Mouse (Mus musculus): ENCODE results near the gene Olfr517. TPM values are rescaled to one million over a fixed set of nuclear protein-coding genes. Genes with fewer than 3 reads are reported as not detected.

Olfr517 gene
- not detected in 2 replicates for polyA plus RNA-seq (2016; fragmentation: Nextera tagmentation; extraction: Ambion mirVana)

- H3K36me3 ChIP-seq = no peaks in the 10 kb centered on the region
- H3K4me3 ChIP-seq = no peak within 1 kb of the TSS
- H3K4me1 ChIP-seq = no peaks in the 10 kb centered on the region
- no peak for ATAC-seq (ENCODE audit: low FRiP score, low read depth)
- no peaks in the 10 kb centered on the region for H3K27me3 ChIP-seq (replicated peaks)
- H3K4me2 ChIP-seq (replicated peaks) = no peak within 1 kb of the TSS
- no peak within 1 kb of the TSS for H3K9ac ChIP-seq
- no peaks in the 10 kb centered on the region for H3K9me3 ChIP-seq
- no peak within 1 kb of the TSS for H3K27ac ChIP-seq
- 85% methylated on average over 2 of the region's 2 CpGs for WGBS
Observed at GRCm38 (mm10) chr7:108872279-108872678, at the start of gene Olfr517. Olfr517 (minus strand) TSS chr7:108872379.

- Histone ChIP-seq H3K9me3 (no peaks in the 10 kb centered on the region), H3K4me3 (no peak overlapping the region), H3K4me2 (replicated peaks) (no peak overlapping the region), H3K36me3 (no peaks in the 10 kb centered on the region), H3K9ac (no peak overlapping the region), H3K27me3 (replicated peaks) (no peaks in the 10 kb centered on the region), H3K27ac (no peak overlapping the region), H3K4me1 (no peaks in the 10 kb centered on the region)
- ATAC-seq (ENCODE audit: low FRiP score, low read depth) = no peak
- WGBS = 86% methylated on average over 2 of the region's 2 CpGs
Observed at GRCm38 (mm10) chr7:108903969-108904368, 31.8 kb upstream of the Olfr517 start.

- H3K36me3 ChIP-seq = no peaks in the 10 kb centered on the region
- no peak for ATAC-seq (ENCODE audit: low FRiP score, low read depth)
- no peaks in the 10 kb centered on the region for H3K9me3 ChIP-seq
- no peaks in the 10 kb centered on the region for H3K4me1 ChIP-seq
- 89% methylated on average over 5 of the region's 5 CpGs for WGBS
- H3K4me2 ChIP-seq (replicated peaks) = no peak within 1 kb of the TSS
- no peak within 1 kb of the TSS for H3K27ac ChIP-seq
- H3K27me3 ChIP-seq (replicated peaks) = no peaks in the 10 kb centered on the region
- H3K9ac ChIP-seq = no peak within 1 kb of the TSS
- no peak within 1 kb of the TSS for H3K4me3 ChIP-seq
Observed at GRCm38 (mm10) chr7:108894320-108894719, 22.1 kb upstream of the Olfr517 start, which contains the start of gene Olfr519. Olfr519 (minus strand) TSS chr7:108894420.

- H3K4me3 ChIP-seq = no peak within 1 kb of the TSS
- 78% methylated on average over 4 of the region's 4 CpGs for WGBS
- H3K4me2 ChIP-seq (replicated peaks) = no peak within 1 kb of the TSS
- no peak within 1 kb of the TSS for H3K9ac ChIP-seq
- H3K27ac ChIP-seq = no peak within 1 kb of the TSS
- H3K36me3 ChIP-seq = no peaks in the 10 kb centered on the region
- H3K9me3 ChIP-seq = no peaks in the 10 kb centered on the region
- no peak for ATAC-seq (ENCODE audit: low FRiP score, low read depth)
- H3K27me3 ChIP-seq (replicated peaks) = no peaks in the 10 kb centered on the region
- no peaks in the 10 kb centered on the region for H3K4me1 ChIP-seq
Observed at GRCm38 (mm10) chr7:108884906-108885305, 12.7 kb upstream of the Olfr517 start, which contains the start of gene Olfr518. Olfr518 (minus strand) TSS chr7:108885006.

- no peak within 1 kb of the TSS for H3K4me2 ChIP-seq (replicated peaks)
- no peaks in the 10 kb centered on the region for H3K9me3 ChIP-seq
- H3K4me3 ChIP-seq = no peak within 1 kb of the TSS
- 88% methylated on average over 2 of the region's 2 CpGs for WGBS
- no peak within 1 kb of the TSS for H3K9ac ChIP-seq
- H3K27ac ChIP-seq = no peak within 1 kb of the TSS
- H3K27me3 ChIP-seq (replicated peaks) = no peaks in the 10 kb centered on the region
- H3K4me1 ChIP-seq = no peaks in the 10 kb centered on the region
- H3K36me3 ChIP-seq = no peaks in the 10 kb centered on the region
- no peak for ATAC-seq (ENCODE audit: low FRiP score, low read depth)
Observed at GRCm38 (mm10) chr7:108850429-108850828, 21.8 kb downstream of the Olfr517 start, which contains the start of gene Olfr516. Olfr516 (minus strand) TSS chr7:108850529.

- no peak within 1 kb of the TSS for H3K27ac ChIP-seq
- H3K4me2 ChIP-seq (replicated peaks) = no peak within 1 kb of the TSS
- no peaks in the 10 kb centered on the region for H3K36me3 ChIP-seq
- no peak within 1 kb of the TSS for H3K9ac ChIP-seq
- ATAC-seq (ENCODE audit: low FRiP score, low read depth) = no peak
- no peaks in the 10 kb centered on the region for H3K27me3 ChIP-seq (replicated peaks)
- H3K4me1 ChIP-seq = no peaks in the 10 kb centered on the region
- H3K9me3 ChIP-seq = no peaks in the 10 kb centered on the region
- H3K4me3 ChIP-seq = no peak within 1 kb of the TSS
Observed at GRCm38 (mm10) chr7:108825897-108826296, 46.3 kb downstream of the Olfr517 start, which contains the start of gene Olfr514. Olfr514 (minus strand) TSS chr7:108825997.

Other genes starting within 250 kb of the Olfr517 start
- not detected in 2 replicates for gene Olfr508, start 242.4 kb downstream of the Olfr517 start, polyA plus RNA-seq (2016; fragmentation: Nextera tagmentation; extraction: Ambion mirVana)
- not detected in 2 replicates for gene Olfr509, start 220.5 kb downstream of the Olfr517 start, polyA plus RNA-seq (2016; fragmentation: Nextera tagmentation; extraction: Ambion mirVana)
- gene Olfr510, start 206.0 kb downstream of the Olfr517 start, polyA plus RNA-seq (2016; fragmentation: Nextera tagmentation; extraction: Ambion mirVana) = not detected in 2 replicates
- not detected in 2 replicates for gene Olfr512, start 159.1 kb downstream of the Olfr517 start, polyA plus RNA-seq (2016; fragmentation: Nextera tagmentation; extraction: Ambion mirVana)
- not detected in 2 replicates for gene Olfr513, start 121.4 kb downstream of the Olfr517 start, polyA plus RNA-seq (2016; fragmentation: Nextera tagmentation; extraction: Ambion mirVana)
- gene Olfr514, start 46.4 kb downstream of the Olfr517 start, polyA plus RNA-seq (2016; fragmentation: Nextera tagmentation; extraction: Ambion mirVana) = not detected in 2 replicates
- not detected in 2 replicates for gene Olfr516, start 21.9 kb downstream of the Olfr517 start, polyA plus RNA-seq (2016; fragmentation: Nextera tagmentation; extraction: Ambion mirVana)
- not detected in 2 replicates for gene Olfr518, start 12.6 kb upstream of the Olfr517 start, polyA plus RNA-seq (2016; fragmentation: Nextera tagmentation; extraction: Ambion mirVana)
- not detected in 2 replicates for gene Olfr519, start 22.0 kb upstream of the Olfr517 start, polyA plus RNA-seq (2016; fragmentation: Nextera tagmentation; extraction: Ambion mirVana)
- not detected in 2 replicates for gene Nlrp10, start 57.8 kb upstream of the Olfr517 start, polyA plus RNA-seq (2016; fragmentation: Nextera tagmentation; extraction: Ambion mirVana)
- 85.9 and 87.7 TPM in 2 replicates for gene Eif3f, start 62.0 kb upstream of the Olfr517 start, polyA plus RNA-seq (2016; fragmentation: Nextera tagmentation; extraction: Ambion mirVana)
- gene Tub, start 78.0 kb upstream of the Olfr517 start, polyA plus RNA-seq (2016; fragmentation: Nextera tagmentation; extraction: Ambion mirVana) = 32.8 and 36.0 TPM in 2 replicates
- 21.2 and 24.1 TPM in 2 replicates for gene Ric3, start 211.0 kb upstream of the Olfr517 start, polyA plus RNA-seq (2016; fragmentation: Nextera tagmentation; extraction: Ambion mirVana)

Measured in neural tube, embryonic 12.5 days (tissue).